Mouse (Mus musculus): ENCODE results near the gene Cylc1. TPM values are rescaled to one million over a fixed set of nuclear protein-coding genes. Genes with fewer than 3 reads are reported as not detected.

Gene Cylc1
- not detected in 2 replicates for polyA plus RNA-seq (2016; fragmentation: Nextera tagmentation; extraction: Ambion mirVana)

DNA sequence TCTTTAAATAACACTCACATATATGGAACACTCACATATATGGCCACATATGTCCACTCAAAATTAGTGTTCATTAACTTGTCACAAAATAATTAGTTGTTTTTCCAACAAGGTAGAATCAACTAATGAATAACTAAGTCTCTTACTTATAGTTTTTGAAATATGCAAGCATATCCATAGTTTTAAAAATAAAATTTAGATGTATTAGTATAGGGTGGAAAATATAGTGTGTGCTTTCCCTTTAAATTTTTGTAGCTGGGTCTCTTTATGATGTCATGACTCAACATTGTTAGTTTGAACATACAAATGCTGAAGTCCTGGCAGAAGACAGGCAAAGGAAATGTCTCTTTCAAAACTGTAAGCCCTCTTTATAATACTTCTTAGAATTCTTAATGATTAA, at the start of gene Cylc1:
TSS of gene Cylc1 (plus strand) at position 301 of the 400 bp plus-strand sequence.
- Histone ChIP-seq H3K9me3 (replicated peaks) (no peaks in the 10 kb centered on the region), H3K9ac (no peak within 1 kb of the TSS), H3K27ac (ENCODE audit: poor library complexity, severe bottlenecking) (no peak within 1 kb of the TSS), H3K4me3 (no peak within 1 kb of the TSS), H3K4me2 (no peak within 1 kb of the TSS), H3K4me1 (replicated peaks) (no peaks in the 10 kb centered on the region), H3K27me3 (replicated peaks) (no peaks in the 10 kb centered on the region), H3K36me3 (no peaks in the 10 kb centered on the region)
- no peak for ATAC-seq (ENCODE audit: insufficient number of reproducible peaks, low FRiP score)

DNA sequence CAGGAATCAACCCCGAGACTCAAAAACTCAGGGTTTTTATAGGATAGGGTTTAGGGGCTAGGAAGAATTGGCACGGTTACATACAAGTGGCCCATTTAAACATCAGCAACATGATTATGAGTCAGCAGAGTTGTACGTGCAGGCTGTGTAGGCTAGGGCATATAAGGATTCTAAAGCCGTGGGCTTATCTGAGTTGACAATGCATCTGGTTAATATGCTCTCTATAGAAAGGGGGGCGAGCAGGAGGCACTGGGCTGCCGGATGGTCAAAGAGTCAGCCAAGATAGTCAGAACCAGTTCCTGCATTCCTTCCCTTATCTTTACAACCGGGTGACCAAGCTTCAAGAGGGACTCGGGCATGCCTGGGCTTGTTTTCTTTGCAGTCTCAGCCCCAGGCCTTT, 31.5 kb upstream of the Cylc1 start:
- no peak overlapping the region for H3K4me3 ChIP-seq
- H3K4me2 ChIP-seq: no peak overlapping the region
- no peaks in the 10 kb centered on the region for H3K4me1 ChIP-seq (replicated peaks)
- no peaks in the 10 kb centered on the region for H3K36me3 ChIP-seq
- no peak overlapping the region for H3K27ac ChIP-seq (ENCODE audit: poor library complexity, severe bottlenecking)
- no peaks in the 10 kb centered on the region for H3K9me3 ChIP-seq (replicated peaks)
- H3K27me3 ChIP-seq (replicated peaks): no peaks in the 10 kb centered on the region
- ATAC-seq (ENCODE audit: insufficient number of reproducible peaks, low FRiP score): no peak
- no peak overlapping the region for H3K9ac ChIP-seq
- WGBS: 50% methylated on average over 8 of the region's 8 CpGs

DNA sequence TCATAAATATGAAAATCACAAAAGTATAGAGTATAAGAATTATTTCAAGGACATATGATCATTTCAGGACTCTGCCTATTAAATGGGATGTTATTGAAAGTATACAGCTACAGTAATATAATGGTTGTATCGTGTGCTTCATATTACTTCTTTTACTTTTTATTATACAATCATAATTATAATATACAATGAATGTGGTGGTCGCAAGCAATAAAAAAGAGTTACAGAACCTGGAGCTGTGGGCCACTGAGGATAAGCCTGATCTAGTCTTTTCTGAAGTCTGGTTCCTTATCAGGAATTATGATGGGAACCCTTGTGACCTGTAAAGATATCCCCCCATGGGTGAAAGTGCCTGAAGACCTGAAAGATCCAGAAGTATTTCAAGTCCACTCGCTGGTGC, 57.8 kb downstream of the Cylc1 start, which contains the start of gene Gm10112:
TSS of gene Gm10112 (plus strand) at position 301 of the 400 bp plus-strand sequence.
- H3K9me3 ChIP-seq (replicated peaks): no peaks in the 10 kb centered on the region
- H3K9ac ChIP-seq: no peak within 1 kb of the TSS
- WGBS: 70% methylated on average over 3 of the region's 3 CpGs
- no peak within 1 kb of the TSS for H3K4me2 ChIP-seq
- no peak within 1 kb of the TSS for H3K27ac ChIP-seq (ENCODE audit: poor library complexity, severe bottlenecking)
- ATAC-seq (ENCODE audit: insufficient number of reproducible peaks, low FRiP score): no peak
- no peaks in the 10 kb centered on the region for H3K27me3 ChIP-seq (replicated peaks)
- no peaks in the 10 kb centered on the region for H3K36me3 ChIP-seq
- H3K4me3 ChIP-seq: no peak within 1 kb of the TSS
- no peaks in the 10 kb centered on the region for H3K4me1 ChIP-seq (replicated peaks)

Other genes starting within 250 kb of the Cylc1 start
- gene Gm10112, start 57.9 kb downstream of the Cylc1 start, polyA plus RNA-seq (2016; fragmentation: Nextera tagmentation; extraction: Ambion mirVana): not detected in 2 replicates

Measured in heart, embryonic 12.5 days (tissue).